Mouse (Mus musculus) lung, postnatal 0 days (tissue): ENCODE measurements at regions not wholly inside any gene's neighbourhood (a gene's known extent, or its start where the extent isn't known, plus 50 kb on each side); places are given as distances from the start of the nearest gene placed in this dataset.

Experiments
- CTCF ChIP-seq: IDR thresholded peaks from 2 replicates; pipeline ENCODE4 v1.5.1; 2016; ENCODE audit warnings: antibody characterized with exemption, mild to moderate bottlenecking
- EP300 ChIP-seq: IDR thresholded peaks from 2 replicates; pipeline ENCODE4 v1.6.1; 2016; ENCODE audit warnings: antibody characterized with exemption, mild to moderate bottlenecking, control low read depth

- TF ChIP-seq CTCF = no peak
- no peak for TF ChIP-seq EP300
Observed at GRCm38 (mm10) chr3:99499980-99500379, 259.8 kb downstream of the Tbx15 start.
